Mouse (Mus musculus) activated CD4-positive, CD25-positive, alpha-beta regulatory T cell, adult 4 months (primary cell): Measurements from ENCODE around the gene Phyhipl. TPM values are rescaled to one million over a fixed set of nuclear protein-coding genes. Genes with fewer than 3 reads are reported as not detected.

ENCODE experiments used
- ATAC-seq: one replicate; pipeline ENCODE4 v1.8.0; 2017
- polyA plus RNA-seq, 2 experiments: library from polyadenylated mRNA; unstranded; fragments of 100-300 nt; shearing (Covaris generic); gene quantifications; one replicate each; pipeline ENCODE4 v1.2.1; 2017

Gene Phyhipl
- polyA plus RNA-seq, 2 experiments from 2014 or later = not detected

DNA sequence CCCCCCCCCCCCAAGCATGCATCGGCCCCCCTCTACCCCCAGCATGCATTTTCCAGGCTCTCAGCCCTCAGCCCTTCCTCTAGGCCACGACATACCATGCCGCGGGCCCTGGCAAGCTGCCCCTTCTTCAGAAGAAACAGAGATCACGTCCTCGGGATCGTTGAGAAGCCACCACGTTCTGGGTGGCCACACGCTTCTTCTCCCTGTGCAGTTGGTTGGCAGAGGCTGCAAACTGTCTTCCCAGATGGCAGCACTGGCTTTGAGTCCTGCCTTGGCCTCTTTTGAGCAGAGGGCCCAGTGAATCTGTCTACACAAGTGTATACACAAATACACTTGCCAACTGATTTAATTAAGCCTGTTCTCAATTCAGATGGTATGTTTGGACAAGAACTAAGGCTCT is 123.5 kb downstream of the Phyhipl start:
- no peak for ATAC-seq

DNA sequence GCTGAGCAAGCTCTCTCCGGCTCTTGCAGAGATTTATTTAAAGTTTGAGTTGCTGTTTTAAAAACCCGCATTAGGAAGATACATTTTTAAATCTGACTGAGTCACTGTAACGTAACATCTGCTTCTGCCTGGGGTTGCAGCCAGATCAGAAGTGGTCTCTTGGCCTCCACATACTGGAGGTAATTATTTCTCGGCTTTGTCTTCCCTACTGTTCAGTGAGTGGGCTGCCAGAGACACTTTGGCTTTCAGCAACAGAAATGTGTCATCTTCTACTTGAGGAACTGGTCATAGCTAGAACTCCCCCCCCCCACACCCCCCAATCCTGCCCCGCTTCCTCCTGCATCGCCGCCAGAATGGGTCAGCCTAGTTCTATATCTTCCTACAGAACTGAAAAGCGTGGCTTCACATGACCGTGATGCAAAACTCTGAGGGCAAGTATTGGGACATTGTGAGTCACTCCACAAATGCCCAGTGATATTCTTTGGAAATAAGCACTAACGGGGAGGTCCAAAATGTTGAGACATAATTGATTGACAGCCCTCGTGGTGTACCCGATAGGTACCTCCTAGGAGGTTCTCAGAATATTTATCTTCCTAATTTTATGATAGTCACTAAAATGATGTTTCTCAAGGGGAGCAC is 125.5 kb downstream of the Phyhipl start:
- no peak for ATAC-seq

DNA sequence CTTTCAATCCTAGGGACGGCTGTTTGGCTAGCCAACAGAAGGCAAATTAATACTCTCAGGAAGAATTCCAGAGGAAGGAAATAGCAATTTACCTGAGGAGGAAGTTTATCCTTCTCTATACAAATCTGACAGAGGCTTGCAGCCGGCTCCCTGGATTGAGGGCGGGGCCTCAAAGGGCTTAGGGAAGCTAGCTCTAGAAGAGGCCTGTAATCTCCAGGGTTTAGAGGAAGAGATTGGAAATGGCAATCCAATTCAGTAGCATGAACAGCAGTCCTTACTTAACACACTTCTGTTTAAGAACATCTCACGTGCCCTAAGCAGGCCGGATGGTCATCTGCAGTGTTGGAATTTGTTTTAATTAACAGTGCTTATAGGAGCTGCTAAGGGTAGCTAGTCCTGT is 134.4 kb downstream of the Phyhipl start:
- ATAC-seq = no peak

DNA sequence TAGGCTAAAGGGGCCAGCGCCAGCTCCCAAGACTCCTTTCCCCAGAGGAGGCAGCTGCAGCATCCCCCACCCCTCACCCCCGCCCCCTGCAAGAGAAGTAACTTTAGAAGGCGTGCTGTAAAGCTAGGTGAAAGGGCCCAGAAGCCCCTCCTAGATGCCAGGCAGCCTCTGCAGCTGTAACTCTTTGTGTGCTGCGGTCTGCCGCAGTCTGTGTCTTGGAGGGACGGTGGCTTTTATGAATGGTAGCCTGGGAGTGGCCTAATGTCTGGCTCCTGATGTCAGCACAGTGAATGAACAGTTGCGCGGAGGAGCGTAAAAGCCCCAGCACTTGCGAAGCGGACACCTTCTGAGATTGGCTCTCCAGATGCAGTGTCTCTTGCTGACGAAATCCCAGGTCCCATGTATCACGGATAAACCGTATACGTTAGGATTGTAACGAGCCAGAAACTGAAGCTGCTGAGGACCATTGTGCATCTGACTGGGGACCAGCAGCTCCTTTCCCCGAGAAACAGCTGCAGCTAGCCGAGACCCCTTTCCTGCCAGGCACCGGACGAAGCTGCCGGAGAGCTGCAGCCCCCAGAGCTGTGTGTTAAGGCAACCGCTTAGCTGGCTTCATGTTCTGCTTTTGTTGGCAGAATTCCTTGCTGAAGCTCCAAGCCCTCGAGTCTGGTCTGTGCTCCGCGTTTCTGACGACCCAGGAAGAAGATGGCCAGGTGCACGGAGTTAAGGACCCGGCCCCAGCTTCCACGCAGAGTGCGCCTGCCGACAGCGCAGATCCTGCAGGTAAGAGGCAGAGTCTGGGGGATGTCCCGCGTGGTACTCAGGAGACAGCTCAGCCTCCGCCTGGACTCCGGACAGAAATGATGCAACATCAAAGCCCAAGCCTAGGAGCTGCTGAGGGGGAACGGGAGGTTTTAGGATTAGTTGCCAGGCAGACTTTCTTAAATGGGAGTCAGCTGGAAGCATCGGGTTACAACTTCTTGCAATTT is 135.3 kb downstream of the Phyhipl start:
- no peak for ATAC-seq

DNA sequence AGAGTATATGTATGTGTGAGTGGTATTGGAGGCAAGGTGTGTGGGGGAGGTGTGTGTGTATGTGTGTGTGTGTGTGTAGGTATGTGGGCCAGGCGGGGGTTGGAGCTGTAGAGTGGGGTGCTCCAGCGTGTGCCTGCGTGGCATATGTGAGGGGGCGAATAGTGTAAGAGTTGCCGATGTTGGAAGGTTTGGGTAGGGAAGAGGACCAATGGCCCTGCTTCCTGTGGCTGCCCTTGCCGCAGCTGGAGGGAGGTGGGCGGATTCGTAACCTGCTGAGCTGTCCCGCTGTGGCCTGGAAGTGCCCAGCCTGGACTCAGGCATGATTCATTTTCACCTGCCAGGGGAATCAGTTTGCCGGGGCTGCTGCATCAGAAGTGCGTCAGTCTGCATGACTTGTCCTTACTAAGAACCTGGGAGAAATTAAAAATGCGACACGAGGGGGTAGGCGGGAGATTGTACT is 136.1 kb downstream of the Phyhipl start:
- ATAC-seq = no peak

DNA sequence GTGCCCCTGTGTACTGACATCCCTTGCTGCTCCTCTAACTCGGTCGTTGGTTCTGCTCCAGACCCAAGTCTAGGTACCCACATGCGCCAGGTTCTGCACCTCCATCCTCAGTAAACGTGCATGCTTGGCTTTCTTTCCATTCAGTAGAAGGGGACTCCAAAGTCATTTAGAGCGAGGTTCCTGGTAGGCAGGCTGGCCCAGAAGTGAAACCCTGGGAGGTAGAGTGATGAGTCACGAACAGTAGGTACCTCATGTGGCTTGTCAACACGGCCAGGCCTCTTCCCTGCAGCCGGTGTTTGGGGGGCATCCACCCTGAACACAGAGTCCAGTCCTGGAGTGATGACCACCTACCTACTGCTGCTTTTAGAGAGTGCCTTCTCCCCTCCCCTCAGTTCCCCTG is 139.1 kb downstream of the Phyhipl start:
- ATAC-seq = no peak

DNA sequence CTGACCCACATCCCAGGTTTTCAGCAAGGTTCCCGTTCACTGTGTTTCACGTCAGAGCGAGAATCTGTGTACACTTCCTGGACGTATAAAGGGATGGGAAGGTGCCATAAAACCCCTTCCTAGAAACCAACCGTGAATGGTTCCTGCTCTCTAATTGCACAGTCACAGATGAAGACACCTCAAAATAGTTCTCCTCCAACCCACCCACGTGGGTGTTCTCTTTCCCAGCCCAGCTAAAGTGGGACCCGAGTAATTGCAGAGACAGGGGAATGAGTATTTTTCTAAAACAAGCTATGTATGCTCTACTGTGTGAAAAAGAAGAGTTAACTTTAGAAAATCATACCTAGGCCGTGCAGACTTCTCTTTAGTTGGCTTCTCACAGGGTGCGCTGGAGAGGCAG is 140.9 kb downstream of the Phyhipl start:
- ATAC-seq = no peak

DNA sequence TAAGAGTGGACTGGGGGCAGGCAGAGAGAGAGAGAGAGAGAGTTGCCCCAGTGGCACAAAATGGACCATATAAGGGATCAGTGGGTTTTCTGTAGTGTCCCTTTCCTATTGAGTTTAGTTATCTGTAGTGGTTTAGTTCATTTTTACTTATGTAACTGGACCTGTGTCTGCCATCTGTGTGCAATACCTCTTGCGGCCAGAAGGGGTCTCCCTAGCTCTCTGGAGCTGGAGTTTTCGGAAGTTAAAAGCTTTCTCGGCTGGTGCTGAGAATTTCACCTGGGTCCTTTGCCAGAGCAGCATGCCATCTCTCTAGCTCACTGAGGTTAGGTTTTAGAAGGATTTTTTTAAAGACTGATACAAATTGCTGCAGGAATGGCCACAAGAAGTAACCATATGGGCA is 147.9 kb downstream of the Phyhipl start:
- no peak for ATAC-seq

Other genes with a start within 250 kb of the Phyhipl start
- not detected for gene Fam13c, start 215.5 kb downstream of the Phyhipl start, polyA plus RNA-seq